Mouse (Mus musculus) cerebellum, adult 9-10 months (tissue): Measurements from ENCODE around the gene Btbd1.
"Not testable (repeated sequence)": the region's sequence is repeated elsewhere in the genome, so short reads cannot be mapped to it uniquely, and the experiment has no call there.

Experiments
- DNase-seq: peaks from one replicate; pipeline ENCODE4 v3.0.0; 2022

Gene Btbd1

GRCm38 (mm10) chr7:81849214-81849613 is 20.0 kb upstream of the Btbd1 start:
- DNase-seq, result no peak

- DNase-seq, result peak; percentile 57
Observed at GRCm38 (mm10) chr7:81847777-81848176, 18.5 kb upstream of the Btbd1 start.

GRCm38 (mm10) chr7:81847010-81847409 is 17.8 kb upstream of the Btbd1 start:
- DNase-seq, result no peak

- no peak for DNase-seq
Observed at GRCm38 (mm10) chr7:81846008-81846407, 16.8 kb upstream of the Btbd1 start.

DNA sequence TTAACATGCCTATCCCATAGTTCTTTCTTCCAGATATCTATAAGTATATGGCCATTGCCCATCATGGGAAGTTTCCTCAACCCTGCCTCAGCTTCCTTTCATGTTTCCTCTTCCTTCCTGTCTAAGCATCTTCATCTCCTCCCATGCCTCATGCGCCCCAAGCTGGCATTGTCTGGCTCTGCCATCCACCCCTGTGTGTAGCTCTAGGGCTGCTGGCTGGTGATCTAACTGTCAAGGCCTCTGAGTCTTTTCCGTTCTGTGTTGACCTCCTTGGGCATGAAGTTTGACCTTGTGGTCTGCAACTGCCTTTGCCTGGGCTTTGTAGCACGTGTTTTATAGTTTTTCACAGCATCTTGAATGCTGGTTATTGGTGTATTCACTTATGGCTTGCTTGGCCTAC is 16.1 kb upstream of the Btbd1 start:
- DNase-seq, result no peak

DNA sequence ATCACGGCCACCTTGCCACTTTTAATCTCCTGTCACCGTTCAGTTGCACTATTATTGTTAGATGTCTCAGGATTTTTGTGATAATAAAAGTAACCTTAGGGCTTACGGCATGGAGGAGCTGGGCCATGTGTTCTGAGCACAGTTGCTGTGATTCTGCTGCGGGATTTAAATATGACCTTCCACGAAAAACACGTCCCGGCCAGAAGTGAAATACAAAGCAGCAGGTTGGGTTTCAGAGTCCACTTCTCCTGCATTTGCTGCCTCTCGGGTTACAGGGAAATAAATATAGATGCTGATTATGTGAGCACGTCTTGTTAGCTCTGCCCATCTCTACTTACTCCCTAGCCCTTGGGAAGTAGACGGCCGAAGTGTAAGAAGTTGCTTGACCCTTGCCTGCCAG is 15.6 kb upstream of the Btbd1 start:
- no peak for DNase-seq

DNA sequence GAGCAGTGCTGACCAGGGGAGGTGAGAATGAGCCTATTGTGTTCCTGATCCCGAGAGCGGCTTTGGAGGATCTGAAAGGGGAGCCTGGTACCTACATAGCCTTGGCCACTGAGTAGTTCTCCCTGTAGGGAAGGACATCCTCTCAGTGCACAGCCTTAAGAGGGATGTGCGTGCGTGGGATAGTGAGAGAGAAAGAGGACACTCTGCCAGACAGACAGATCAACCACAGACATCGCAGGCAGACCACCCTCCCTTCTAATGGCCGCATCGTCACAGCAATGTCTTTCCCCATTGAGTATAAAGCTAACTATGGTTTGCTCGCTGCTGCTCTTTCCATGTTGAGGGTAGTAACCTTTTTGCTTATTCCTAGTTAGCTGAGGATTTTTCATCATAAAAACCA is 14.7 kb upstream of the Btbd1 start:
- DNase-seq, result no peak

DNA sequence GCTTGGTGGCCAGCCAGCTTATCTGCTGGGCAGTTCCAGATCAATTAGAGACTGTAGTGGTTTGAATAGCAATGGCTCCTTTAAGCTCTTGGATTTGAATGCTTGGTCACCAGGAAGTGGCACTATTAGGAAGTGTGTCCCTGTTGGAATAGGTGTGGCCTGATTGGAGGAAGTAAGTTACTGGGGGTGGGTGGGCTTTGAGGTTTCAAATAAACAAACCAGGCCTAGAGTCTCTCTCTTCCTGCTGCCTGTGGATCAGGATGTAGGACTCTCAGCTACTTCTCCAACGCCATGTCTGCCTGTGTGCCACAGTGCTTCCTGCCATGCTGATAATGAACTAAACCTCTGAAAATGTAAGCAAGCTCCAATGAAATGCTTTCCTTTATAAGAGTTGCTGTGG is 13.8 kb upstream of the Btbd1 start:
- no peak for DNase-seq

DNA sequence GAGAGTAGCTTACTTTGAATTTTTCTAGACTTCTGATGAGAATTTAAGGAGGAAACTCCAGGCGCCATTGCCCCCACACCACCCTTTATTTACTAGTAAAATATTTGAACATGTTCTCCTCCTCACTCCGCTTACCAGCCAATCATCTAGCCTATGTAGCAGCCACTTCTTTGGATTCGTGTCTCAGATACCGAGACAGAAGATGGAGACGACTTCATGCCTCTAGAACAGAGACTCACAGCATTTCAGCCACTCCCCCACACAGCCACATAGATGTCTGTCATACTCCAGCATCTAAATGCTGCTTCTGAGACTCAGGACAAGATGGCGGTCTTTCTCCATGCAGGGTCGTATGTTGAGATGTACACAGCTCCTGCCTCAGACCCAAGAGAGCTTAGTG is 12.9 kb upstream of the Btbd1 start:
- no peak for DNase-seq

- DNase-seq, result no peak
Observed at GRCm38 (mm10) chr7:81841439-81841838, 12.2 kb upstream of the Btbd1 start.

- no peak for DNase-seq
Observed at GRCm38 (mm10) chr7:81840661-81841181, 11.5 kb upstream of the Btbd1 start.

DNA sequence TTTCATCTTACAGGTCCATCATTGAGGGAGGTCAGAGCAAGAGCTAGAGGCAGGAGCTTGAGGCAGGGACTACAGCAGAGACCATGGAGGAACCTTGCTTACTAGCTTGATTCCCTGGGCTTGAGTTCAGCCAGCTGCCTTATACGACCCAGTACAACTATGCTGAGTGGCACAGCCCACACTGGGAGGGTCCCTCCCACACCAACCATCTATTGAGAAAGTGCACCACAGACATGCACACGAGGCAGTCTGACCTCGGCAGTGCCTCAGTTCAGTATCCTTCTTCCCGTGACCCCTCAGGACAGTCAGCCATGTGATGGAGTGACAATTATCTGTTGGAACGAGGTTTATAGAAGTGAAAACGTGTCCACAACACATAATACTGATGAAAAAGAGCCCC is 10.5 kb upstream of the Btbd1 start:
- DNase-seq, result no peak

- DNase-seq, result not testable (repeated sequence)
Observed at GRCm38 (mm10) chr7:81837771-81838170, 8.5 kb upstream of the Btbd1 start.

DNA sequence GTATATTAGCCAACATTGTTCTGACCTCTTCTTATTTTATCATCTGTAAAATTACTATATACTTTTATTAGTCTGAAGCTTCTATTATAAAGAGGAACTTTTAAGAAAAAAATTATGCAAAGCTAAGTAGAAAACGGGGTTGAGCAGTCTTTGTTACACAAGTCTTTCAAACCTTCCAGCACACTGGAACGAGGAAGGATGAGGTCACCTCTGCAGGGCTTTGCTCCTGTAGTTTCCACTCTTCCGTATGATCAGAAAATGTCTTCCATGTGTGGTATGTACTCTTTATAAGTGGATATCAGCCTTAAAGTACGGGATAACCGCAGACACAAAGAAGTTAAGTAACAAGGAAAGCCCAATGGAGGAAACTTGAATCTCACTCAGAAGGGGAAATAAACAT is 6.2 kb upstream of the Btbd1 start:
- no peak for DNase-seq

DNA sequence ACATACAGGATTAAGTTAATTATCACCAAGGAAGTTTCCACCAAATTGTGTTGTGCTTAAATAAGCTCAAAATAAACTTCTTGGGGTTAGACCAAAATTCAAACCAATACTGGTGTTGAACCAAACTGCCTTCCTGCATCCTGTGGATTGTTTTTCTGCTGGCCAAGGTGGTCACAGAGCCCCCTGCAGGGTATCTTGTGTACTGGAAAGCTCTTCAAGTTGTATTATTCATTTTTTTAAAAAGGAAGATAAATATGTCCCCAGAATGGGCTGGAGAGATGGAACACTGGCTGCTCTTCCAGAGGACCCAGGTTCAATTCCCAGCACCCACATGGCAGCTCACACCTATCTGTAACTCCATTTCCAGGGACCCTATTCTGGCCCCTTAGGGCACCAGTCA is 5.6 kb upstream of the Btbd1 start:
- no peak for DNase-seq

DNA sequence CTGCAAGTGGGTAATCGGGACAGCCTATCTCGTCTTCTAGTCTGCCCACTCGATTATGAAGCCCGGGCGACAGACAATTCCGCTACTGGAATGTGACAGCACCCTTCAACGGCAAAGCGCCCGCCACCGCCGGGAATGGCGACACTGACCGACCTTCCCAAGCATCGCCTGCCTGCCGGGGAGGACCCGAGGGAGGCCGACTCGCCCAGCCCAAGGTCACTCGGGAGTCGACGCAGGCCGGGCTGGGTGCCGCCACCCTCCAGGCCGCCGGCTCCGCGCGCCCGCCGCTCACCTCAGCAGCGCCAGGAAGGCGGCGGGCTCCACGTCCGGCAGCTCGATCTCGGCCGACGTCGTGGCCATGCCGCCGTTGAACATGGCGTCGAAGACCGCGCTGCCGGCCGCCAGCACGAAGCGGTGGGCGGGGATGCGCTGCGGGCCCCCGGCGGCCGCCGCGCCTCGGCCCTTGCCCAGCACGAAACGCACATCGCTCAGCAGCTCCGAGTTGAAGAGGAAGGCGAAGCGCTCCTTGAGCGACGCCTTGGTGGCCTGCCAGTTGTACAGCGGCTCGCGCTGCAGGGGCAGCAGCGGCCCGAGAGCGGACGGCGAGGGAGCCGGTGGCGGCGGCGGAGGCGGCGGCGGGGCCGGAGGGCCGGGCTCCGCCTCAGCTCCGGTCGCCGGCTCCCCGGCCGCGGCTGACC is 401 bp downstream of the Btbd1 start:
- DNase-seq, result peak; percentile 48

DNA sequence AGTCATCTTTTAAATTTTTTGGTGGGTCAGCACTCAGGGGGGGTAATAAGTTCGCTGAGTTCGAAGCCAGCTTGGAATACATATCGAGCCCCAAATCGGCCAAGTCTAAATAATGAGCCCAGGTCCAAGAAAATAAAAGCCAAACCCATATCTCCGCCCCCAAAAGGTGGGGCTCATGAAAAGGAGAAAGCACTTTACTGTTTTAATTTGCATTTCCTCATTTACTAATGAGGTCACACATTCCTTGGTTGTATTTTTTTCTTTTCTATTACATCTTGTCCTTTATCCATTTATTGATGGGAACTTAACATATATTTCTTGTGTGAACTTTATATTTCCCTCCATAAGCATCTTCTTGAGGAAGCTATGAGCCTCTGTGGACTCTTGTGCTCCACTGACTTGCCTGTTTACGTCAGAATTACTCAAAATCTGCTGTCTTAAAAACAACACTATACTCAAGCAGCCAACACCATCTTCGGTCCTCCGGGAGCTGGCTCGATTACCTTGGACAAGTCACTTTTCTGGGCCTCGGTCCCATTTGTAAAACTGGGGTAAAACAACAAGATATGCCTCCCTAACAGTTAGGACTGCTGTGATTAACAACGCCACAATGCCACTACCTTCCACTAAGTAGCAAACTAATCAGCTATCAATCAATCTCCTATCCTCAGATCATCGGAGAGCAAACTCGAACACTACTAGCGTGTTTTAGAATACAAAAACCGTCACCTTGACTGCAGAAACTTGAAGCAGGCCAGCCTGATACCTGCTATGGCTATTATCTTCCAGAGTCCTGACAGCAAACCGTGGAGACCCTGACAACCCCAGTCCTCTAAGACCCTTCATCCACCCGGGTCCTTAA is 1.2 kb downstream of the Btbd1 start:
- DNase-seq, result no peak

GRCm38 (mm10) chr7:81825381-81825780 is 3.9 kb downstream of the Btbd1 start:
- DNase-seq, result no peak

- no peak for DNase-seq
Observed at GRCm38 (mm10) chr7:81824906-81825305, 4.3 kb downstream of the Btbd1 start.

GRCm38 (mm10) chr7:81806067-81806466 is 23.2 kb downstream of the Btbd1 start:
- no peak for DNase-seq

- peak; percentile 85 for DNase-seq
Observed at GRCm38 (mm10) chr7:81789095-81789757, 40.0 kb downstream of the Btbd1 start, which contains the start of gene 3110040N11Rik. Gene 3110040N11Rik (minus strand): TSS chr7:81789478.

GRCm38 (mm10) chr7:81788536-81788935 is 40.7 kb downstream of the Btbd1 start:
- DNase-seq, result peak; percentile 57

- no peak for DNase-seq
Observed at GRCm38 (mm10) chr7:81777667-81778218, 51.5 kb downstream of the Btbd1 start.
